Mouse (Mus musculus): ENCODE measurements around the gene Kif6. TPM values are rescaled to one million over a fixed set of nuclear protein-coding genes. Genes with fewer than 3 reads are reported as not detected.

The Kif6 gene
- polyA plus RNA-seq, 1 experiment from 2014 or later: 1.5 TPM

DNA sequence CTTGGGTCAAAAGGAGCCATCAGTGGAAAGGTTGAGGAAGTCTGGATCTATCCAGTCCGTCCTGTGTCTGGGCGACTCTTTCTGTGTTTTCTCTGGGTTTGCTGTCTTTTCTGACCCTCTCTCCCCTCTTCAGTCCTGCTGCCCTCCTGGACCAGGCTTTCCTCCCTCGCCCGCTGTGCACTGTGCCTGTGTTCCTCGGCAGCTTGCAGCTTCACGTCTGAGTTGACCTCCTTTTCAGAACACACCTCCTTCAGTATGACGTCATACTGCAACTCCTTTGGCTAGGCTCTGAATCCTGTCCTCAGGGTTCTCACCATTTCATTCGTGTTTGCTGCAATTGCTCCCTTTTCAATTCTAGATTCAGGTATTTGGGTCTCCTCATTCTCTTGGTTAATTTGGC, 18.1 kb downstream of the Kif6 start:
- WGBS: 37% methylated on average over 8 of the region's 8 CpGs
- no peak overlapping the region for H3K9ac ChIP-seq (replicated peaks; ENCODE audit: low read depth)

DNA sequence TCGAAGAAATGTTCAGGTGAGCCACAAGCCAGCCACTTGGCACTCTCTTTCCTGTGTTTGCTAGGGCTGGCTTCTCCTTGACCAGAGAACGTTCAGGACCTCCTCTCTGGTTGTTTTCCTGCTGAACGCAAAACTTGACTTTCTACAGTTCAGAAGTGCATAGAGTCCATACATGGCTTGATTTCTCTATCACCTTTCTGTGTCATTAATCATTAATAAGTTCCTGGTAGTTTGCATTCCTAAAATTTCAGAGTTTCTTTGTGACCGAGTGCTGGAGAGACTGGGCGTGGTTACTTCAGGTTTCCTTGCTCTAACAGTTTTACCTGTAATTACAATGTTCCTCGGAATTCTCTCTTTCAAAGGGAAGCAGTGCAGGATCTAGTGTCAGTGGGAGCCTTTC, 27.0 kb downstream of the Kif6 start:
- Histone ChIP-seq H3K4me1 (ENCODE audit: insufficient read depth, low read depth, low read length) (no peaks in the 10 kb centered on the region), H3K36me3 (ENCODE audit: insufficient read depth, low read length) (no peaks in the 10 kb centered on the region), H3K4me3 (ENCODE audit: low read depth, low read length) (no peak overlapping the region), H3K27ac (ENCODE audit: low read length) (peak overlapping the region; percentile 57), H3K9ac (replicated peaks; ENCODE audit: low read depth) (no peak overlapping the region), H3K4me2 (replicated peaks; ENCODE audit: low read depth, low read length) (peak overlapping the region; percentile 5; the same call in 1 of the 2 replicates), H3K9me3 (ENCODE audit: low read length) (no peaks in the 10 kb centered on the region), H3K27me3 (replicated peaks; ENCODE audit: insufficient read depth, low read length) (no peaks in the 10 kb centered on the region)
- TF ChIP-seq EP300 (IDR thresholded peaks at IDR 0.05) (peak; percentile 67), CTCF (IDR thresholded peaks at IDR 0.05) (no peak)
- DNase-seq (ENCODE audit: low spot score) (peak; percentile 81), ATAC-seq (peak; percentile 69)
- WGBS: 57% methylated on average over 6 of the region's 6 CpGs

More for the DNA sequence above, 18.1 kb downstream of the Kif6 start:
- Histone ChIP-seq H3K9me3 (ENCODE audit: low read length) (no peaks in the 10 kb centered on the region), H3K4me2 (replicated peaks; ENCODE audit: low read depth, low read length) (no peak overlapping the region), H3K36me3 (ENCODE audit: insufficient read depth, low read length) (no peaks in the 10 kb centered on the region), H3K27me3 (replicated peaks; ENCODE audit: insufficient read depth, low read length) (no peaks in the 10 kb centered on the region), H3K4me3 (ENCODE audit: low read depth, low read length) (no peak overlapping the region), H3K4me1 (ENCODE audit: insufficient read depth, low read depth, low read length) (no peaks in the 10 kb centered on the region), H3K27ac (ENCODE audit: low read length) (no peak overlapping the region)
- no peak for ATAC-seq
- DNase-seq (ENCODE audit: low spot score): peak; percentile 55
- TF ChIP-seq EP300 (IDR thresholded peaks at IDR 0.05): no peak
- no peak for TF ChIP-seq CTCF (IDR thresholded peaks at IDR 0.05)

- WGBS: 69% methylated on average over 8 of the region's 8 CpGs
- H3K4me1 ChIP-seq (ENCODE audit: insufficient read depth, low read depth, low read length): no peaks in the 10 kb centered on the region
- H3K9ac ChIP-seq (replicated peaks; ENCODE audit: low read depth): no peak overlapping the region
- H3K9me3 ChIP-seq (ENCODE audit: low read length): no peaks in the 10 kb centered on the region
- DNase-seq (ENCODE audit: low spot score) (peak; percentile 11), ATAC-seq (0 out of 2 replicates have a peak, but pooled peaks have one; percentile 35)
- H3K36me3 ChIP-seq (ENCODE audit: insufficient read depth, low read length): no peaks in the 10 kb centered on the region
- no peak overlapping the region for H3K4me2 ChIP-seq (replicated peaks; ENCODE audit: low read depth, low read length)
- no peak overlapping the region for H3K4me3 ChIP-seq (ENCODE audit: low read depth, low read length)
- TF ChIP-seq EP300 (IDR thresholded peaks at IDR 0.05) (no peak; the same call in none of the 2 replicates), CTCF (IDR thresholded peaks at IDR 0.05) (no peak)
- H3K27me3 ChIP-seq (replicated peaks; ENCODE audit: insufficient read depth, low read length): no peaks in the 10 kb centered on the region
- H3K27ac ChIP-seq (ENCODE audit: low read length): no peak overlapping the region
Observed at GRCm38 (mm10) chr17:49642336-49642735, 27.4 kb downstream of the Kif6 start.

DNA sequence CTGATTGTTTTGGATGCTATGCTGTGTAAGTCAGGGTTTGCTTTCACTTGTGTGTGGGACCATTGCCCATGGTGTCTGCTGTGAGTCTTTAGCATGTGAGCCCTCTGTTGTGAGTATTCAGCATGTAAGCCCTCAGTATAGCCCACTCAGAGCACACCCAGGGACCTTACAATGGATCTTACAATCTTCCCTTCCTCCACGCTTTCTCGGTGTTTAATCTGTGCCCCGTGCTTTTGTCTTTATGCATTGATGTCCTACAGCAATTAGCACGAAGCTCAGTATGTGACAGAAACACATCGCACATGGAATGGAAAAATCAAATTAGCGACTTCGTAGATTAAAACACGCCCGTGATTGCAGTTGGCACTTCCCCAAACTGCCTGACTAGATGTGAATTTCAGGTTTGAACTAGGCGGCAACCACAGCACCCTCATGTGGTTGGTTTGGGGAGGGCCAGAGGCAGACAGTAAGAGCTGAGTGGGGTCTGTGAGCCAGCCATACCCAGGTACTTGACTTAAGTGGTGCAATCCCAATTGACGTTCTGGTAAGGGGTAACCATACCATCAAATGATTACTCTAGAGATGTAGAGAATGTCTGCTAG, 28.1 kb downstream of the Kif6 start:
- Histone ChIP-seq H3K9ac (replicated peaks; ENCODE audit: low read depth) (no peak overlapping the region), H3K36me3 (ENCODE audit: insufficient read depth, low read length) (no peaks in the 10 kb centered on the region), H3K4me3 (ENCODE audit: low read depth, low read length) (no peak overlapping the region), H3K4me1 (ENCODE audit: insufficient read depth, low read depth, low read length) (no peaks in the 10 kb centered on the region), H3K4me2 (replicated peaks; ENCODE audit: low read depth, low read length) (no peak overlapping the region), H3K27me3 (replicated peaks; ENCODE audit: insufficient read depth, low read length) (no peaks in the 10 kb centered on the region), H3K27ac (ENCODE audit: low read length) (no peak overlapping the region), H3K9me3 (ENCODE audit: low read length) (no peaks in the 10 kb centered on the region)
- WGBS: 85% methylated on average over 11 of the region's 11 CpGs
- ATAC-seq (no peak), DNase-seq (ENCODE audit: low spot score) (no peak)
- peak; percentile 57 for TF ChIP-seq CTCF (IDR thresholded peaks at IDR 0.05)
- no peak for TF ChIP-seq EP300 (IDR thresholded peaks at IDR 0.05)

DNA sequence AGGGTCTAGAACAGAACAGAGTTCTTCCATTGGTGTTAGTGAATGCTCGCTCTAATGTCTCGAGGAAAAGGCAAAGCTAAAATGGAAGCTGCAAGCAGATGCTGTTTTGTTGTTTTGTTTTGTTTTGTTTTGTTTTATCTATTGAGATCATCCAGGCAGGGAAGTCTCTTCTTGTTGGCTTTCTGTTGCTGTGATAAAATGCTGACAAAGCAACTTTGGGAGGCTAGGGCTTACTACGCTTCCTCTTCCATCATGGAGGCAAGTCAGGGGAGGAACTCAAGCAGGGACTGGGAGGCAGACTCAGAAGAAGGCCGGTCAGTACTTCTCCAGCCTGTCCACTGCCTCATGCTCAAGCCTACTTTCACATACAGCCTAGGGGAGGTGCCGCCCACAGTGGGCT, 31.3 kb downstream of the Kif6 start:
- H3K27me3 ChIP-seq (replicated peaks; ENCODE audit: insufficient read depth, low read length): no peaks in the 10 kb centered on the region
- H3K9ac ChIP-seq (replicated peaks; ENCODE audit: low read depth): no peak overlapping the region
- H3K4me2 ChIP-seq (replicated peaks; ENCODE audit: low read depth, low read length): no peak overlapping the region
- 92% methylated on average over 5 of the region's 5 CpGs for WGBS
- no peaks in the 10 kb centered on the region for H3K9me3 ChIP-seq (ENCODE audit: low read length)
- H3K36me3 ChIP-seq (ENCODE audit: insufficient read depth, low read length): no peaks in the 10 kb centered on the region
- ATAC-seq (no peak), DNase-seq (ENCODE audit: low spot score) (no peak)
- no peak overlapping the region for H3K4me3 ChIP-seq (ENCODE audit: low read depth, low read length)
- no peak overlapping the region for H3K27ac ChIP-seq (ENCODE audit: low read length)
- no peak for TF ChIP-seq CTCF (IDR thresholded peaks at IDR 0.05)
- TF ChIP-seq EP300 (IDR thresholded peaks at IDR 0.05): no peak
- no peaks in the 10 kb centered on the region for H3K4me1 ChIP-seq (ENCODE audit: insufficient read depth, low read depth, low read length)

- DNase-seq (ENCODE audit: low spot score) (no peak), ATAC-seq (no peak)
- Histone ChIP-seq H3K4me3 (ENCODE audit: low read depth, low read length) (no peak overlapping the region), H3K27me3 (replicated peaks; ENCODE audit: insufficient read depth, low read length) (no peaks in the 10 kb centered on the region), H3K9me3 (ENCODE audit: low read length) (no peaks in the 10 kb centered on the region), H3K9ac (replicated peaks; ENCODE audit: low read depth) (no peak overlapping the region), H3K4me1 (ENCODE audit: insufficient read depth, low read depth, low read length) (no peaks in the 10 kb centered on the region), H3K36me3 (ENCODE audit: insufficient read depth, low read length) (no peaks in the 10 kb centered on the region), H3K4me2 (replicated peaks; ENCODE audit: low read depth, low read length) (no peak overlapping the region), H3K27ac (ENCODE audit: low read length) (no peak overlapping the region)
- WGBS: 48% methylated on average over 2 of the region's 2 CpGs
- TF ChIP-seq CTCF (IDR thresholded peaks at IDR 0.05): 0 out of 2 replicates have a peak, but pooled peaks have one; percentile 19
- no peak for TF ChIP-seq EP300 (IDR thresholded peaks at IDR 0.05)
Observed at GRCm38 (mm10) chr17:49648970-49649369, 34.0 kb downstream of the Kif6 start.

Measured in lung, postnatal 0 days (tissue).